Mouse (Mus musculus) intestine, embryonic 14.5 days (tissue): ENCODE measurements at regions not wholly inside any gene's neighbourhood (a gene's known extent, or its start where the extent isn't known, plus 50 kb on each side); places are given as distances from the start of the nearest gene placed in this dataset.

Source experiments
- ATAC-seq: fragments of 200-750 bp; cut with Nextera tagmentation; replicated peaks from 2 replicates; pipeline ENCODE4 v1.8.0; 2017; ENCODE audit warnings: low read depth, moderate number of reproducible peaks, moderate TSS enrichment, moderate library complexity; ENCODE audit not compliant: low FRiP score, low TSS enrichment
- DNase-seq: peaks from one replicate; pipeline ENCODE4 v3.0.0-alpha.2; 2018; ENCODE audit warnings: low spot score
- H3K27ac ChIP-seq: fragments of 300-500 bp; sonication (generic); 2 replicates; pipeline ENCODE4 v1.5.1; 2014; ENCODE audit warnings: low read depth, mild to moderate bottlenecking, control low read depth
- H3K27me3 ChIP-seq: fragments of 300-500 bp; sonication (generic); replicated peaks from 2 replicates; pipeline ENCODE4 v1.6.1; 2014; ENCODE audit warnings: low read length, control low read depth; ENCODE audit not compliant: control insufficient read depth, insufficient read depth
- H3K36me3 ChIP-seq: fragments of 300-500 bp; sonication (generic); 2 replicates; pipeline ENCODE4 v1.6.1; 2014; ENCODE audit warnings: low read length, control low read depth; ENCODE audit not compliant: control insufficient read depth, insufficient read depth
- H3K4me1 ChIP-seq: fragments of 300-500 bp; sonication (generic); replicated peaks from 2 replicates; pipeline ENCODE4 v1.6.1; 2014; ENCODE audit warnings: low read length, control low read depth, mixed read lengths; ENCODE audit not compliant: control insufficient read depth, insufficient read depth
- H3K4me2 ChIP-seq: fragments of 300-500 bp; sonication (generic); 2 replicates; pipeline ENCODE4 v1.6.1; 2014; ENCODE audit warnings: low read length
- H3K4me3 ChIP-seq: fragments of 300-500 bp; sonication (generic); 2 replicates; pipeline ENCODE4 v1.5.1; 2014; ENCODE audit warnings: low read depth, low read length, control low read depth, mixed read lengths
- H3K9ac ChIP-seq: fragments of 300-500 bp; sonication (generic); 2 replicates; pipeline ENCODE4 v1.6.1; 2014; ENCODE audit warnings: mild to moderate bottlenecking, low read length
- H3K9me3 ChIP-seq: fragments of 300-500 bp; sonication (generic); 2 replicates; pipeline ENCODE4 v1.6.1; 2016; ENCODE audit warnings: low read length, control low read depth; ENCODE audit not compliant: control insufficient read depth
- WGBS: fragments of 180-500 bp; shearing (Covaris S2); extraction: QIAGEN DNeasy Blood & Tissue Kit; methylation state at CpG from one replicate; pipeline ENCODE4 v1.1.7; 2014; 5-methylcytosine and 5-hydroxymethylcytosine counted together

DNA sequence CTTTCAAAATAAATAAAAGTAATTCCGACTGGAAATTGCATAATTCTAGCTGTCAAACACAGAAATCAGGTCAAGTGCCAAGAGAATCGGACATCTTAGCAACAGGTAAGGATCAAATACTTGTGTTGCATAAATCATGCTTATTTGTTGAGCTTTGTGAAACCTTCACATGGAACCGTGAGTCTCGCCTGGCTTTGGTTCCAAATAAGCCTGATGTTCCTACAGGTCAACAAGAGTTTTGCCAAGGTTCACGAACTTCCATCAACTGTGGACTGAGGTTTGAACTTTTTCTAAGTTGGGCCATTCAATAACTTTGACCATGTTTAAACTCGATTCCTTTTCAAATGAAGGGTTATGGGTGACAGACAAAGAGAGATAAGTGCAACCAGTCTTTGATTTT is 332.8 kb downstream of the Ankrd50 start:
- Histone ChIP-seq H3K27me3 (no peaks in the 10 kb centered on the region), H3K4me2 (no peak overlapping the region), H3K4me3 (no peak overlapping the region), H3K36me3 (no peaks in the 10 kb centered on the region), H3K4me1 (0 out of 2 replicates have a peak, but pooled peaks cover 6% of the 10 kb centered on the region), H3K9ac (no peak overlapping the region), H3K9me3 (no peaks in the 10 kb centered on the region), H3K27ac (peak overlapping the region; percentile 3; the same call in 1 of the 2 replicates)
- no peak for ATAC-seq
- WGBS: 73% methylated on average over 6 of the region's 6 CpGs
- DNase-seq: no peak

DNA sequence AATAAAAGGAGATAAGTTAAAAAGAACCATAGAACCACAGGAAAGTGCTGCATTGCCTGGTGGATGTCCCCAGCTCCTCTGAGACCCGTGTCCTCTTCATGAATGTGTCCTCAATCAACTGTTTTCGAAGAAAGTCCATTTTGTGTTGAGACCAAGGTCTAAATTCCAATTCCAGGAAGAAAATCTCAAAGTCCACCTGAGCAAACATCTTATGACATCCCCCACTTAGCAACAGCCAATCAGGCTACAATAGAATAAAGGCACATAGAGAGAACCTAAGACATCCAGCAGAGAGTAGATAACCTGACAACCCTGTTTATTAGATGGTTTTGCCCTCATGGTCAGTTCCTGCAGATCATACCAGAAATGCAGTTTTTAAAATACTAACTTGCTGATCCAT is 338.0 kb downstream of the Ankrd50 start:
- no peak overlapping the region for H3K9ac ChIP-seq
- no peaks in the 10 kb centered on the region for H3K9me3 ChIP-seq
- H3K4me1 ChIP-seq: peaks cover 9% of the 10 kb centered on the region; the same call in 1 of the 2 replicates
- H3K4me3 ChIP-seq: no peak overlapping the region
- no peaks in the 10 kb centered on the region for H3K27me3 ChIP-seq
- DNase-seq (no peak), ATAC-seq (no peak)
- WGBS: 89% methylated on average over 2 of the region's 2 CpGs
- no peaks in the 10 kb centered on the region for H3K36me3 ChIP-seq
- H3K4me2 ChIP-seq: no peak overlapping the region
- no peak overlapping the region for H3K27ac ChIP-seq

DNA sequence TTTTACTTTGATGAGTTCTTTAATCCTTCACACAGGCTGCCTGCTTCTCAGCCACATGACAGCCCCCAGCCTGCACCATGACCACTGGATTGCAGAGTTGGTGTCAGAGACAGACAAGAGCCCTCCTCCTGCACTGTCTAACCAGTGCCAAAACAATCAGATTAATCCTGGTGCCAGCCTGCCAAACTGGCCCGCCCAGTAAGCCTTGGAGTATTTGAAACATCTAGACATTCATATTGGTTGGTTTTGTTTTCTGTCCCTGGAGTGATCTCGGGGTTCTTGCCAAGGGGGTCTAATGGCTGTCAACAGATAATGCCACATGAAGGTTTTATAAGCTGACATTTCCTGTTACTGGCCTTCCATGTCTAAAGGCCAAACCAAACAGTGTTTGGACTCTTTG is 339.2 kb downstream of the Ankrd50 start:
- DNase-seq (no peak), ATAC-seq (no peak)
- Histone ChIP-seq H3K4me2 (no peak overlapping the region), H3K4me1 (peaks cover 9% of the 10 kb centered on the region; the same call in 1 of the 2 replicates), H3K4me3 (no peak overlapping the region), H3K27ac (no peak overlapping the region), H3K27me3 (no peaks in the 10 kb centered on the region), H3K36me3 (no peaks in the 10 kb centered on the region), H3K9me3 (no peaks in the 10 kb centered on the region), H3K9ac (no peak overlapping the region)
- 75% methylated on average over 2 of the region's 2 CpGs for WGBS

DNA sequence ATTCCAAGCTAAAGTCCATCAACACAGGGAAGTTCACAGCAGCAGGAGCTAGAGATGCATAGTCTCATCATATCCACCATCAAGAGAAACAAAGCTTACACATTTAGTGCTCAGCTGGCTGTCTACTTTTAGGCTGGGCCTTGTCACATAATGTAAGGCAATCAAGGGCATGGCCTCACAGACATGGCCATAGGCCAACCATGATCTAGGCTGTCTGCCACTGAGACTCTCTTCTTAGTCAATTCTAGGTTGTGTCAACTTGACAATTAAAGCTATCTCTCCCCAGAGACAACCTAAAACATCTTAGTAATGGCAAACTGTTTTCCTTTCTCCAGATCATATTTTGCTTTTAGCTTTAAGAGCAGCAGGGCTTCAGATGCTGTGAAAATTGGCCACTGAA is 340.0 kb downstream of the Ankrd50 start:
- ATAC-seq: no peak

DNA sequence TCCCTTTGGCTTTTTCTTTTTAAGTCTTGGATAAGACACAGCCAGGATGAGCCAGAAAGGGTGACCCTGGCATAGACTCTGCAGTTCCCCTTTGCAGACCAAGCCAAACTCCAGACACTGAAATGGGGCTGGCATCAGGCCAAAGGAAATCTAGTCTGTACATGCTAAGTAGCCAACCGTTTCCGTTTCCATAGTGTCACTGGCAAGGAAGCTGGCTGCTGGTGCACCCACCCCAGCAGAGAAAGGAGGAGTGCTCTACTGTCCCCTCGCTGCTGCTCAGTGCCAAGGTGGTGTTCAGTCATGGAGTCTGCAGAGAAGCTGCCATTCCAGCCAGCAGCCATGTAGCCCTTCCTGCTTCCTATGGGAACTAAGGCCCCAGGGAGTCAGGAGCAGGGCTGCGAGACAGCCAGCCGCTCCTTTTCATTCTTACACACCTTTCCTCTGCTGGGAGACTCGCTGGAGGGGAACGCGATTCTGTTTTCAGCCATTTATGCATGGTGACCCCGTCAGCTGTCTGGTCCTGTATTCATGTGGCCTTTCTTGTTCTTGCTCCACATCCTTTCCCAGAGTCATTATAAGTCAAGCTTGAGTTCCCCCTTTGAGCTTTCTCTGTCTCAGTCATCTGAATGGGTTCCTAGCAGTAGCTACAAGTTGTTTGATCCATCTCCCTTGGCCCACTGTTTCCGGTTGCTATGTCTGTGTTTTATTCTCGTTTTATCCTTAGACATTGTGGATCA is 341.3 kb downstream of the Ankrd50 start:
- H3K36me3 ChIP-seq: no peaks in the 10 kb centered on the region
- H3K4me3 ChIP-seq: no peak overlapping the region
- peaks cover 9% of the 10 kb centered on the region; the same call in 1 of the 2 replicates for H3K4me1 ChIP-seq
- H3K27ac ChIP-seq: no peak overlapping the region
- H3K9ac ChIP-seq: no peak overlapping the region
- no peak for ATAC-seq
- WGBS: 68% methylated on average over 11 of the region's 11 CpGs
- no peak for DNase-seq
- no peak overlapping the region for H3K4me2 ChIP-seq
- no peaks in the 10 kb centered on the region for H3K9me3 ChIP-seq
- no peaks in the 10 kb centered on the region for H3K27me3 ChIP-seq

More for the DNA sequence above, 340.0 kb downstream of the Ankrd50 start:
- Histone ChIP-seq H3K27me3 (no peaks in the 10 kb centered on the region), H3K4me2 (no peak overlapping the region), H3K4me1 (peaks cover 9% of the 10 kb centered on the region; the same call in 1 of the 2 replicates), H3K4me3 (no peak overlapping the region), H3K9ac (no peak overlapping the region), H3K36me3 (no peaks in the 10 kb centered on the region), H3K9me3 (no peaks in the 10 kb centered on the region), H3K27ac (no peak overlapping the region)
- no peak for DNase-seq

DNA sequence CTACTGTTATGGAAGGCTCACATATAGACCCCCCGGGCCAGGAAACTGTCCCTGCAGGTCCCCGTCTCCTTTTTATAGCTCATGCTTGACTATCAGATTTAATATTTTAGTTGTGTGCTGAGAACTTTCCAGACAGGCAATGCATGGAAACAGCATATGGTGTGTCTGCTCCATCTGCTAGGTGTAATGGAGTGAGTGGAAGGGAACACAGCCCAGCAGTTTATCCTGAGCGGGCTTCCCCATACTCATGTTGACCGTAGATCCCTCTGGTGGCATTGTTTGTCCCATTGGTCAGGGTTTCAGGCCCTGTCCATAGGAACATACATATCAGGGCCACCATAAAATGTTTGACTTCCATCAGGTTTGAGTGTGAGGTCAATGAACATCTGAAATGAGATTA is 345.3 kb downstream of the Ankrd50 start:
- 90% methylated on average over 4 of the region's 4 CpGs for WGBS
- no peak overlapping the region for H3K4me3 ChIP-seq
- H3K27ac ChIP-seq: no peak overlapping the region
- H3K27me3 ChIP-seq: no peaks in the 10 kb centered on the region
- DNase-seq: no peak
- no peaks in the 10 kb centered on the region for H3K36me3 ChIP-seq
- no peak for ATAC-seq
- no peaks in the 10 kb centered on the region for H3K9me3 ChIP-seq
- H3K4me1 ChIP-seq: peaks cover 9% of the 10 kb centered on the region; the same call in 1 of the 2 replicates
- no peak overlapping the region for H3K4me2 ChIP-seq
- H3K9ac ChIP-seq: no peak overlapping the region

DNA sequence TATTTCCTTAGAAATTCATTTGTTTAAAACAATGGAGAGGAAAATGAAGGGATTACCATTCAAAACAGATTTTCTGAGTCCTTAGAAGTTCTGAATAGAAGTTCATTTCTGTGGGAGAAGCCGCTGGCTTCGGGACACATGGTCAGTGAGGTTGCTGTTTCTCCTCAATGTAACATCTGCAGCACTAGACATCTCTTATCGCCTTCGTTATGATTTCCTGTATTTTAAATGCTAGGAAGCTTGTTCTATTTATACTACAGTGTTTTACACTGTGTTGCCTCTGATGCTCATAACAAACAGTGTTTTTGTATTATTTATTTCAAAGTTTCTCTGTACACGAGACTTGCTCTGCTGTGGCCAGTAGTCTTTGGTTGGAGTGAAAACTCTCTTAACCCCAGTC is 346.6 kb downstream of the Ankrd50 start:
- H3K27ac ChIP-seq: no peak overlapping the region

DNA sequence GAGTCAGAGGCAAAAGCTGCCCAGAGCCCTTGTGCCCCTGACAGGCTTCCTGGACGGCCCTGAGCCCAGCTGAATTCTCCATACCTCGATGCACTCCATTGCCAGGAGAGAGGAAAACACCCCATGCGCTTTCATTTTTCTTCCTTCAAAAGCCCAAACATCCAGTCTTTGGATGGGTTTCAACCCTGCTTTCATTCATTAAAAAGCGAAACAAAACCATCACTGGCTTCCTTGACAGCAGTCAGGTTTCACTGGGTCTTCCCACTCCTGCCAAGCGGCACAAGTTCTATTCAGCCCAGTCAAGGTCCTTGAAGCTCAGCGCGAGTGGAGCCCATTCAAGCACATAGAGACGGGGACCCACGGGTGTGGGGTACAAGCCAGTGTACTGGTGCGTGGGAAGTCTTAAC is 348.8 kb downstream of the Ankrd50 start:
- Histone ChIP-seq H3K27ac (no peak overlapping the region), H3K4me3 (no peak overlapping the region), H3K27me3 (no peaks in the 10 kb centered on the region), H3K4me1 (0 out of 2 replicates have a peak, but pooled peaks cover 4% of the 10 kb centered on the region), H3K9me3 (no peaks in the 10 kb centered on the region), H3K9ac (no peak overlapping the region), H3K4me2 (no peak overlapping the region), H3K36me3 (no peaks in the 10 kb centered on the region)
- DNase-seq (no peak), ATAC-seq (no peak)
- WGBS: 91% methylated on average over 10 of the region's 10 CpGs

More for the DNA sequence above, 346.6 kb downstream of the Ankrd50 start:
- H3K9ac ChIP-seq: no peak overlapping the region
- no peak for ATAC-seq
- DNase-seq: no peak
- H3K4me1 ChIP-seq: peaks cover 4% of the 10 kb centered on the region; the same call in 1 of the 2 replicates
- no peaks in the 10 kb centered on the region for H3K36me3 ChIP-seq
- no peaks in the 10 kb centered on the region for H3K27me3 ChIP-seq
- no peak overlapping the region for H3K4me3 ChIP-seq
- 70% methylated on average over 5 of the region's 5 CpGs for WGBS
- no peaks in the 10 kb centered on the region for H3K9me3 ChIP-seq
- H3K4me2 ChIP-seq: no peak overlapping the region

DNA sequence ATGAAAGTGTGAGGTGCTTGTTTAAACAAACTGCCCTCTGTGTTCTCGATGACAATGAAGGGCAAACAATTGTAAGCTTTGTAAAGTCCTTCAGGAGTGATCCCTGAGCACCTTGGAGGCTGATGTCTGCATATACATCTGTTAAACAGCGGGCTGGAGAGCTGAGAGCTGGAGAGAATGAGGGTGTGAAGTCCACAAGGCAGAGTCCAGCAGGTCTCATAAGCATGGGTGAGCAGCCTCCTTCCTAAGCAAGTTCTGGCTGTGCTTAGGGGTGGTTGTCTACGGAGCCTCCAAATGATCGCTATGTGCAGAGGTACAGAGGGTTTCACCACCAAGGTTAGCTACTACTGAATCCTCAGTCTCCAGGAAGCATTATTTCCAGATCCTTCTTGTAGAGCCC is 350.2 kb downstream of the Ankrd50 start:
- H3K27ac ChIP-seq: no peak overlapping the region
- WGBS: 76% methylated on average over 4 of the region's 4 CpGs
- H3K36me3 ChIP-seq: no peaks in the 10 kb centered on the region
- no peaks in the 10 kb centered on the region for H3K27me3 ChIP-seq
- no peak for ATAC-seq
- H3K9me3 ChIP-seq: no peaks in the 10 kb centered on the region
- 0 out of 2 replicates have a peak, but pooled peaks cover 4% of the 10 kb centered on the region for H3K4me1 ChIP-seq
- H3K9ac ChIP-seq: no peak overlapping the region
- no peak overlapping the region for H3K4me2 ChIP-seq
- DNase-seq: no peak
- H3K4me3 ChIP-seq: no peak overlapping the region
